Mouse (Mus musculus) hindbrain, postnatal 0 days (tissue): ENCODE measurements around the gene Rasa2. TPM values are rescaled to one million over a fixed set of nuclear protein-coding genes. Genes with fewer than 3 reads are reported as not detected.
A peak's percentile ranks its signal among the peaks of the same experiment; 100 is the strongest.
"Not testable (repeated sequence)": the region's sequence is repeated elsewhere in the genome, so short reads cannot be mapped to it uniquely, and the experiment has no call there.

ENCODE experiments used
- ATAC-seq: fragments of 200-750 bp; cut with Nextera tagmentation; 2 replicates; pipeline ENCODE4 v1.8.0; 2017; ENCODE audit warnings: mild to moderate bottlenecking, moderate TSS enrichment, moderate library complexity
- DNase-seq: peaks from one replicate; pipeline ENCODE4 v3.0.0-alpha.2; 2015; ENCODE audit warnings: low spot score
- H3K27ac ChIP-seq: fragments of 300-500 bp; sonication (generic); 2 replicates; pipeline ENCODE4 v1.5.1; 2014; ENCODE audit warnings: mild to moderate bottlenecking
- H3K27me3 ChIP-seq: fragments of 300-500 bp; sonication (generic); 2 replicates; pipeline ENCODE4 v1.6.1; 2014; ENCODE audit warnings: low read length, mixed read lengths; ENCODE audit not compliant: insufficient read depth
- H3K36me3 ChIP-seq: fragments of 300-500 bp; sonication (generic); 2 replicates; pipeline ENCODE4 v1.6.1; 2014; ENCODE audit warnings: low read length, mixed read lengths; ENCODE audit not compliant: insufficient read depth
- H3K4me1 ChIP-seq: fragments of 300-500 bp; sonication (generic); 2 replicates; pipeline ENCODE4 v1.6.1; 2014; ENCODE audit warnings: antibody characterized with exemption, low read length, mixed read lengths; ENCODE audit not compliant: insufficient read depth
- H3K4me2 ChIP-seq: fragments of 300-500 bp; sonication (generic); 2 replicates; pipeline ENCODE4 v1.6.1; 2014; ENCODE audit warnings: low read depth, mild to moderate bottlenecking, low read length, moderate library complexity, mixed read lengths
- H3K4me3 ChIP-seq: fragments of 300-500 bp; sonication (generic); 2 replicates; pipeline ENCODE4 v1.5.1; 2014; ENCODE audit warnings: low read length
- H3K9ac ChIP-seq: fragments of 300-500 bp; sonication (generic); replicated peaks from 2 replicates; pipeline ENCODE4 v1.6.1; 2014; ENCODE audit warnings: mild to moderate bottlenecking, low read length, moderate library complexity, mixed read lengths
- H3K9me3 ChIP-seq: fragments of 300-500 bp; sonication (generic); 2 replicates; pipeline ENCODE4 v1.6.1; 2016; ENCODE audit warnings: low read length, mixed read lengths
- CTCF ChIP-seq: IDR thresholded peaks from 2 replicates; pipeline ENCODE4 v1.5.1; 2016; ENCODE audit warnings: antibody characterized with exemption, control low read depth, low read depth
- WGBS: fragments of 180-500 bp; shearing (Covaris S2); extraction: QIAGEN DNeasy Blood & Tissue Kit; methylation state at CpG from one replicate; pipeline ENCODE4 v1.1.7; 2014; 5-methylcytosine and 5-hydroxymethylcytosine counted together
- polyA plus RNA-seq: library from polyadenylated mRNA; unstranded; fragments of >200 nt; fragmentation: Nextera tagmentation; extraction: Ambion mirVana; gene quantifications from 2 replicates; pipeline ENCODE4 v1.2.1, GENCODE M21; 2015
- total RNA-seq: library from RNA; depleted of rRNA; stranded (reverse); fragments of >200 nt; gene quantifications from 2 replicates; pipeline ENCODE4 v1.2.3, GENCODE M21; 2014

Rasa2 gene
- total and polyA plus RNA-seq, 2 experiments from 2014 or later = 12.0 to 12.9 TPM

DNA sequence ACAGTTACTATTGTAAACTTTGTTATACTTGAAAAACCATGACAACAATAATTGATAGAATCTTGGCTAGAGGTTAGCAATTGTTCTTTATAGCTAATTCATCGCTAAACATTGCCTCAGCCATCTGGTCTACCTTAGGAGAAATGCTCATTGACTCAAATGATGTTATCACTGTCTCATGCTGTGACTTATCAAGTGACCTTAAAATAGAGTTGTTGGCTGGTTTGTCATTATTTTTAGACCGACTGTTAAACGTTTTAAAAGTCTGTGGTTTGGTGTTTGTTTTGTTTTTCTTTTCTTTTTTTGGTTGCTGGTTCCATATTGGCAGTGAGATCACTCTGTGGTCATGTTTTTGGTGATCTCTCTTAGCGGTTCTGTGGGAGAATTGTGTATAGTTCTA lies 22.1 kb upstream of the Rasa2 start:
- DNase-seq (no peak), ATAC-seq (no peak)
- no peak overlapping the region for H3K27ac ChIP-seq
- no peak overlapping the region for H3K9ac ChIP-seq
- H3K4me2 ChIP-seq = no peak overlapping the region
- no peaks in the 10 kb centered on the region for H3K9me3 ChIP-seq
- no peaks in the 10 kb centered on the region for H3K4me1 ChIP-seq
- TF ChIP-seq CTCF = no peak
- no peaks in the 10 kb centered on the region for H3K27me3 ChIP-seq
- no peaks in the 10 kb centered on the region for H3K36me3 ChIP-seq
- 76% methylated on average over 4 of the region's 4 CpGs for whole genome bisulfite sequencing
- no peak overlapping the region for H3K4me3 ChIP-seq

DNA sequence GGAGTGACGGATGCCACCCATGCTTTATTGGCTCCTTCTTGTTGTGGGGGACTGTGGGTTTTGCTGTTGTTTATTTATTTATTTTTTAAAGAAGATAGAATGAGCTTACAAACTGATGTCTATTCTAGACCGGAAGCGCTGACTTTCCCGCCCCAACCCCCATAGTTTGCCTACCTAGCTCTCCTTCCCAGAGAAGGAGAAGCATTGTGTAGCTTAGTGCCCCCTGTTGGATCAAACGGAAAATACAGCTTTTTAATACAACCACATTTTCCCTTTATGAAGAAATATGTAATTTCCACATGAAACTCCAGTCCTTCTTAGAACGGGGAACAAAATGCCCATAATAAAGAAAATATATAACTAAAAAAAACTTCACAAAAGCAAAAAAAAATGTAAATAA lies 21.3 kb upstream of the Rasa2 start:
- Histone ChIP-seq H3K36me3 (no peaks in the 10 kb centered on the region), H3K4me3 (no peak overlapping the region), H3K27me3 (no peaks in the 10 kb centered on the region), H3K27ac (no peak overlapping the region), H3K4me2 (no peak overlapping the region), H3K9me3 (no peaks in the 10 kb centered on the region), H3K9ac (no peak overlapping the region), H3K4me1 (no peaks in the 10 kb centered on the region)
- peak; percentile 42 for TF ChIP-seq CTCF
- DNase-seq (peak; percentile 27), ATAC-seq (no peak)
- 62% methylated on average over 6 of the region's 6 CpGs for WGBS

DNA sequence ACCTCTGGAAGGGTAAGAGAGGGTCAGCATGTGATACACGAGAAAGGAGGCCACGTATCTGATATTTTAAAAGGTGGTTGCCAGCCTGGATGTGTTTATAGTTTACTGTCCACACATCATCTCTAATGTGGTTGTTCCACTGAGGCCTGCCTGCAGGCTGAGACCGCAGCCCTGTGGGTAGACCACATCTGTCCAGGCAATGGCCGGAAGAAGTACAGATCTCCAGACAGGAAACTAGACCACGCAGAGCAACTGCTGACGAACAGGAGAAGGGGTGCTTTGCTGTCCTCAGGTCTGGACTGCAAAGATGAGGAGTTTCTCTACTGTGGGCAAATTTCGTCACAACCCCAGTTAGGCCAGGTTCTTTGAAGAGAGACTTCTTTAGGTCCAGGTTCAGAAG lies 19.4 kb upstream of the Rasa2 start:
- Histone ChIP-seq H3K4me2 (no peak overlapping the region), H3K27me3 (no peaks in the 10 kb centered on the region), H3K4me1 (no peaks in the 10 kb centered on the region), H3K9me3 (no peaks in the 10 kb centered on the region), H3K36me3 (no peaks in the 10 kb centered on the region), H3K9ac (no peak overlapping the region), H3K4me3 (no peak overlapping the region), H3K27ac (no peak overlapping the region)
- ATAC-seq (no peak), DNase-seq (no peak)
- WGBS = 89% methylated on average over 7 of the region's 7 CpGs
- TF ChIP-seq CTCF = no peak

GRCm38 (mm10) chr9:96649924-96650323 lies 18.5 kb upstream of the Rasa2 start:
- H3K9me3 ChIP-seq = no peaks in the 10 kb centered on the region
- no peak for TF ChIP-seq CTCF
- H3K4me3 ChIP-seq = no peak overlapping the region
- H3K4me2 ChIP-seq = no peak overlapping the region
- no peaks in the 10 kb centered on the region for H3K27me3 ChIP-seq
- H3K36me3 ChIP-seq = no peaks in the 10 kb centered on the region
- no peaks in the 10 kb centered on the region for H3K4me1 ChIP-seq
- H3K9ac ChIP-seq = no peak overlapping the region
- ATAC-seq (no peak), DNase-seq (no peak)
- no peak overlapping the region for H3K27ac ChIP-seq
- WGBS = 69% methylated on average over 9 of the region's 9 CpGs

GRCm38 (mm10) chr9:96649362-96649761 lies 17.9 kb upstream of the Rasa2 start:
- TF ChIP-seq CTCF = no peak
- DNase-seq (no peak), ATAC-seq (no peak)
- no peak overlapping the region for H3K4me2 ChIP-seq
- H3K27me3 ChIP-seq = no peaks in the 10 kb centered on the region
- WGBS = 90% methylated on average over 4 of the region's 4 CpGs
- H3K27ac ChIP-seq = no peak overlapping the region
- H3K36me3 ChIP-seq = no peaks in the 10 kb centered on the region
- H3K9me3 ChIP-seq = no peaks in the 10 kb centered on the region
- no peaks in the 10 kb centered on the region for H3K4me1 ChIP-seq
- no peak overlapping the region for H3K9ac ChIP-seq
- no peak overlapping the region for H3K4me3 ChIP-seq

GRCm38 (mm10) chr9:96646668-96647295 lies 15.4 kb upstream of the Rasa2 start:
- DNase-seq = no peak
- TF ChIP-seq CTCF = no peak
- Histone ChIP-seq H3K27ac (no peak overlapping the region), H3K27me3 (no peaks in the 10 kb centered on the region), H3K9me3 (0 out of 2 replicates have a peak, but pooled peaks cover 3% of the 10 kb centered on the region), H3K4me2 (no peak overlapping the region), H3K4me3 (no peak overlapping the region), H3K4me1 (no peaks in the 10 kb centered on the region), H3K9ac (no peak overlapping the region), H3K36me3 (no peaks in the 10 kb centered on the region)
- WGBS = 75% methylated on average over 2 of the region's 2 CpGs
- ATAC-seq = no peak

GRCm38 (mm10) chr9:96644840-96645239 lies 13.4 kb upstream of the Rasa2 start:
- no peak for TF ChIP-seq CTCF
- no peak overlapping the region for H3K4me2 ChIP-seq
- 75% methylated on average over 2 of the region's 2 CpGs for WGBS

GRCm38 (mm10) chr9:96644002-96644401 lies 12.6 kb upstream of the Rasa2 start:
- not testable (repeated sequence) for H3K4me2 ChIP-seq, ATAC-seq, H3K4me3 ChIP-seq, H3K9me3 ChIP-seq, H3K4me1 ChIP-seq, H3K27me3 ChIP-seq, H3K9ac ChIP-seq, DNase-seq, H3K27ac ChIP-seq, H3K36me3 ChIP-seq
- WGBS = 94% methylated on average over 3 of the region's 3 CpGs

More at GRCm38 (mm10) chr9:96644840-96645239, 13.4 kb upstream of the Rasa2 start:
- Histone ChIP-seq H3K9ac (no peak overlapping the region), H3K4me1 (no peaks in the 10 kb centered on the region), H3K9me3 (0 out of 2 replicates have a peak, but pooled peaks cover 3% of the 10 kb centered on the region), H3K27ac (no peak overlapping the region), H3K27me3 (no peaks in the 10 kb centered on the region), H3K36me3 (no peaks in the 10 kb centered on the region), H3K4me3 (no peak overlapping the region)
- ATAC-seq (no peak), DNase-seq (no peak)
